Mouse (Mus musculus) kidney, adult 8-10 months (tissue): ENCODE measurements around the gene Vmn1r151.
"Not testable (repeated sequence)": the region's sequence is repeated elsewhere in the genome, so short reads cannot be mapped to it uniquely, and the experiment has no call there.

ENCODE experiments used
- DNase-seq, 2 experiments: peaks; one replicate each; pipeline ENCODE4 v3.0.0; 2022

The Vmn1r151 gene

DNA sequence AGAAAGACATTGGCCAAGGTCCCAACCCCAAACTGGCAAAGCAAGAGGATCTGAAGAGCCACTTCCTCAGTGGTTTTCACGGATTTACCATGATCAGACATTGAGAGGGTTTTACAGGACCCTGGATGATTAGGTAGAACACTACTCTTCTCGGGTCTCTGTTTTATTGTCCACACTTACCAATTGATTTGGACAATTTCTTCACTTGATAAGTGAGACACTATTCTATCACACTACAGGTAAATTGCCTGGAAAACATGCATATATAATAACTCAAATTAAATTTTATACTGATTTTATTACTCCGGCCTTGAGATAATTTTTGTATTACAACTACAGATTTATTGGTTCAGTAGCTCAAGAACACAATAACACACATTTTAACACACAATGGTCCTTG lies at the start of gene Vmn1r151:
Vmn1r151 (minus strand) TSS at position 101 of the 400 bp plus-strand sequence.
- not testable (repeated sequence) for DNase-seq

DNA sequence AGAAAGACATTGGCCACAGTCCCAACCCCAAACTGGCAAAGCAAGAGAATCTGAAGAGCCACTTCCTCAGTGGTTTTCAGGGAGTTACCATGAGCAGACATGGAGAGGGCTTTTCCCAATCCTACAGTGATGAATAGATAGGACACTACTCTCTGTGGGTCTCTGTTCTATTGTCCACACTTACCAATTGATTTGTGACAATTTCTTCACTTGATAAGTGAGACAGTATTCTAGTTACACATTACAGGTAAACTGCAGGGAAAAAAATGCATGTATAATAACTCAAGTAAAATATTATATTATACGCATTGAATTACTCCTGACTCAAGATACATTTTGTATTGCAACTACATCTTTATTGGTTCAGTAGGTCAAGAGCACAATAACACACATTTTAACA lies 35.3 kb upstream of the Vmn1r151 start, which contains the start of gene Gm8677:
Gm8677 (minus strand) TSS at position 101 of the 400 bp plus-strand sequence.
- DNase-seq: not testable (repeated sequence)

DNA sequence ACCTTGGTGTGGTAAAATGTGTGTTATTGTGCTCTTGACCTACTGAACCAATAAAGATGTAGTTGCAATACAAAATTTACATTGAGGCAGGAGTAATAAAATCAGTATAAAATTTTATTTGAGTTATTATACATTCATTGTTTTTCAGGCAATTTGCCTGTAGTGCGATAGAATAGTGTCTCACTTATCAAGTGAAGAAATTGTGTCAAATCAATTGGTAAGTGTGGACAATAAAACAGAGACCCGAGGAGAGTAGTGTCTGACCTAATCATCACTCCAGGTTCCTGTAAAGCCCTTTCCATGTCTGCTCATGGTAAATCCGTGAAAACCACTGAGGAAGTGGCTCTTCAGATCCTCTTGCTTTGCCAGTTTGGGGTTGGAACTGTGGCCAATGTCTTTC lies 23.2 kb upstream of the Vmn1r151 start, which contains the start of gene Vmn1r152:
Vmn1r152 (plus strand) TSS at position 301 of the 400 bp plus-strand sequence.
- not testable (repeated sequence) for DNase-seq

DNA sequence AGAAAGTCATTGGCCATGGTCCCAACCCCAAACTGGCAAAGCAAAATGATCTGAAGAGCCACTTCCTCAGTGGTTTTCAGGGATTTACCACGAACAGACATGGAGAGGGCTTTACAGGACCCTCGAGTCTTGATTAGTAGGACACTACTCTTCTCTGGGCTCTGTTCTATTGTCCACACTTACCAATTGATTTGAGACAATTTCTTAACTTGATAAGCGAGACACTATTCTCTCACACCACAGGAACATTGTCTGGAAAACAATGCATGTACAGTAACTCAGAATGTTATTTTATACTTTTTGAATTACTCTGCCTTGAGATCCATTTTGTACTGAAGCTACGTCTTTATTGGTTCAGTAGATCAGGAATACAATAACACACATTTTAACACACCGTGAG lies 35.5 kb downstream of the Vmn1r151 start, which contains the start of gene Gm10665:
Gm10665 (minus strand) TSS at position 101 of the 400 bp plus-strand sequence.
- DNase-seq: not testable (repeated sequence)
